Mouse (Mus musculus) midbrain, embryonic 10.5 days (tissue): ENCODE data around the gene Neurl2. TPM values are rescaled to one million over a fixed set of nuclear protein-coding genes. Genes with fewer than 3 reads are reported as not detected.
"Not testable (repeated sequence)": the region's sequence is repeated elsewhere in the genome, so short reads cannot be mapped to it uniquely, and the experiment has no call there.

Experiments
- DNase-seq: peaks from one replicate; pipeline ENCODE4 v3.0.0-alpha.2; 2017; ENCODE audit warnings: low spot score
- H3K27ac ChIP-seq: fragments of 300-500 bp; sonication (generic); replicated peaks from 2 replicates; pipeline ENCODE4 v1.5.1; 2016; ENCODE audit warnings: mild to moderate bottlenecking
- H3K27me3 ChIP-seq: fragments of 300-500 bp; sonication (generic); 2 replicates; pipeline ENCODE4 v1.6.1; 2016; ENCODE audit warnings: low read depth, mild to moderate bottlenecking; ENCODE audit not compliant: poor library complexity, severe bottlenecking
- H3K36me3 ChIP-seq: fragments of 300-500 bp; sonication (generic); 2 replicates; pipeline ENCODE4 v1.6.1; 2016; ENCODE audit warnings: mild to moderate bottlenecking, moderate library complexity
- H3K4me1 ChIP-seq: fragments of 300-500 bp; sonication (generic); 2 replicates; pipeline ENCODE4 v1.6.1; 2016
- H3K4me3 ChIP-seq: fragments of 300-500 bp; sonication (generic); 2 replicates; pipeline ENCODE4 v1.5.1; 2016; ENCODE audit warnings: mild to moderate bottlenecking, moderate library complexity
- H3K9me3 ChIP-seq: fragments of 300-500 bp; sonication (generic); replicated peaks from 2 replicates; pipeline ENCODE4 v1.6.1; 2016; ENCODE audit warnings: mild to moderate bottlenecking
- WGBS: fragments of 180-500 bp; shearing (Covaris S2); methylation state at CpG from one replicate; pipeline ENCODE4 v1.1.7; 2016; 5-methylcytosine and 5-hydroxymethylcytosine counted together
- polyA plus RNA-seq: library from polyadenylated mRNA; unstranded; fragments of >200 nt; fragmentation: Nextera tagmentation; extraction: Ambion mirVana; gene quantifications from 2 replicates; pipeline ENCODE4 v1.2.1, GENCODE M21; 2016

Neurl2 gene
- polyA plus RNA-seq, 1 experiment from 2014 or later, result 3.8 TPM

DNA sequence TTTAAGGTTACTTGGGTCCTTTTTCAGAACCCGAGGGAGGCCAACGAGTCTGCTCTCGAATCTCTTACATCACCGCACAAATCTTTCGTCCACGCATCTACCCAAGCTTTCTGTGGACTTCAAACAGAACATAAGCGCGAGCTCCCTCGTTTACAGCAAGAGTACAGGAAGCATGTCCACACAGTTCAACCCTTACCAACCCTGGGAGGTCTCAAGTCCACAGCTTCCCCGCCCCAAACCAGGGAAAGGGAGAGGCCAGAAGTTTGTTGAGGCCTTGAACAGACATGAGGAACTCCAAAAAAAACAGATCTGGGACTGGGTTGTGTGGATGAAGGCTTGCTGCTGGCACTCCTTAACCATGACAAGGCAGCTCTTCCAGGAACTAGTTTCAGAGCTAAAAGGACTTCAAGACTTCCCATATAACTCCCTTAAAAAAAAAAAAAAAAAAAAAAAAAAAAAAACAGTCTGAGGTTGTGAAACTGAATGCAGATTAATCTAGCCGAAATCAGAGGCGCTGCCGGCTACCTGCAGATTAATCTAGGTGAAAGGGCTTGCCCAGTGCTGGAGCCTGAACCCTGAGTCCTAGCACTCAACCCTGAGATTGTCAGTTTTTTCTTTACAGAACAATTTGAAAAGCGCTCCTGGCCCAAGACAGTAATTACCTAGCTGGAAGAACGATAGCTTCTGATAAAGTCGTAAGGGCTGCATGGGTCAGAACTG lies 29.9 kb downstream of the Neurl2 start:
- Histone ChIP-seq H3K27me3 (no peaks in the 10 kb centered on the region), H3K4me3 (peak overlapping the region; percentile 74), H3K36me3 (peaks cover 44% of the 10 kb centered on the region), H3K4me1 (peaks cover 26% of the 10 kb centered on the region), H3K27ac (no peak overlapping the region), H3K9me3 (no peaks in the 10 kb centered on the region)
- DNase-seq, result no peak
- WGBS, result 95% methylated on average over 16 of the region's 16 CpGs

DNA sequence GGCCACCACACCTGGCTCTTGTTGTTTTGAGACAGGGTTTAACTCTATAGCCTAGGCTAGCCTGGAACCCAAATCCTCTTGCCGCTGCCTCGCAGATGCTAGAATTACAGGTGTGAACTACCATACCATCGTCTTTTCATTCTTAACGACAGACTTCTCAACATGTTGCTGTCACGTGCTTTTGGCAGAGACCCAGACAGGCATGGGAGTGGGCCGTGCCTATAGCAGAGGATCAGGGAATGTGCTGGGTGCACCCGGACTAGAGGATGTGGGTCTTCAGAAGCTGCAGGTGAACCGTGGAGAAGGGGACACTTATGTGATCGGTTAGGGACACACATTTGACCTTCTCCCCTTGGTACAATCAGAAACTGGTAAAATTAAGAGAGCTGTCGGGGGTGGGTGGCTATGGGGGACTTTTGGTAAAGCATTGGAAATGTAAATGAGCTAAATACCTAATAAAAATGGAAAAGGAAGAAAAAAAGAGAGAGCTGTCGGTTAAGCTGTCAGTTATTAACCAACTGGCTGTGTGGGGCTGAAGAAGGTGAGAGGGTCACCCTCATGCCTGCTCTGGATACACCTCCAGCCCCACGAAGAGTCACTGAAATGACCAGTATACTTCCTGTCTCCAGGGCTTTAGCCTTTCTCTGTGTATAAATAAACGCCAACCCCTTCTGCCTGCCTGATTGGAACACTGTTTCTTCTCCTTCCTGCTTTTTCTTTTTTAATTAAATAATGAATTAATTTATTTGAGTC lies 32.8 kb downstream of the Neurl2 start:
- Histone ChIP-seq H3K4me3 (no peak overlapping the region), H3K4me1 (peaks cover 18% of the 10 kb centered on the region), H3K9me3 (no peaks in the 10 kb centered on the region), H3K27ac (no peak overlapping the region), H3K36me3 (peaks cover 71% of the 10 kb centered on the region), H3K27me3 (no peaks in the 10 kb centered on the region)
- WGBS, result 93% methylated on average over 13 of the region's 13 CpGs
- DNase-seq, result no peak

DNA sequence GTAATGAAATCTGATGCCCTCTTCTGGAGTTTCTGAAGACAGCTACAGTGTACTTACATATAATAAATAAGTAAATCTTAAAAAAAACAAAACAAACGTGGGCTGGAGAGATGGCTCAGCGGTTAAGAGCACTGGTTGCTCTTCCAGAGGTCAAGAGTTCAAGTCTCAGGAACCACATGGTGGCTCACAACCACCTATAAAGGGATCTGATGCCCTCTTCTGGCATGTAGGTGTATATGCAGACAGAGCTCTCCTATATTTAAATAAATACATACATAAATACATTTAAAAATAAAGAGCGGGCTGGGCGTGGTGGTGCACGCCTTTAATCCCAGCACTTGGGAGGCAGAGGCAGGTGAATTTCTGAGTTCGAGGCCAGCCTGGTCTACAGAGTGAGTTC lies 34.7 kb downstream of the Neurl2 start:
- H3K9me3 ChIP-seq, H3K27me3 ChIP-seq, H3K4me3 ChIP-seq, H3K4me1 ChIP-seq, DNase-seq, H3K27ac ChIP-seq: not testable (repeated sequence)
- 90% methylated on average over 6 of the region's 6 CpGs for WGBS
- H3K36me3 ChIP-seq, result peaks cover 86% of the 10 kb centered on the region

DNA sequence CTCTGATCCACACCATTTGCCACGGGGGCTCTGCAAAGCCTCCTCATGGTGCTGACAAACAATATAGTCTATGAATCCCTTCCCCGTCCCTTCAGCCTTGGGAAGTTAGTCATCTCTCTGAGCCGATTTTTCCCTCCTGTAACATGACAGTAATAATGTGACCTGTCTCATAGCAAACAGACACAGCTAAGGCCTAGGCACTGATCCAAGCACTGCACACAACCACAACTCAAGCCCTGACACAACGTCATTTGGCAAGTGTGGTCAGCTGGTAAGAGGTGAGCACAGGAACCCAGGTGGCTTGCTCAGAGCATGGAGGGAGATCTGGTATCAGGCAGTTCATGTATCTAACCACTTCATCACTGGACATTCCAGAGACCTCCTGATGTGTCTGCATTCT lies 37.4 kb downstream of the Neurl2 start:
- Histone ChIP-seq H3K4me1 (no peaks in the 10 kb centered on the region), H3K27me3 (no peaks in the 10 kb centered on the region), H3K27ac (no peak overlapping the region), H3K36me3 (peaks cover 93% of the 10 kb centered on the region), H3K4me3 (no peak overlapping the region), H3K9me3 (no peaks in the 10 kb centered on the region)
- no peak for DNase-seq
- 92% methylated on average over 4 of the region's 4 CpGs for WGBS

DNA sequence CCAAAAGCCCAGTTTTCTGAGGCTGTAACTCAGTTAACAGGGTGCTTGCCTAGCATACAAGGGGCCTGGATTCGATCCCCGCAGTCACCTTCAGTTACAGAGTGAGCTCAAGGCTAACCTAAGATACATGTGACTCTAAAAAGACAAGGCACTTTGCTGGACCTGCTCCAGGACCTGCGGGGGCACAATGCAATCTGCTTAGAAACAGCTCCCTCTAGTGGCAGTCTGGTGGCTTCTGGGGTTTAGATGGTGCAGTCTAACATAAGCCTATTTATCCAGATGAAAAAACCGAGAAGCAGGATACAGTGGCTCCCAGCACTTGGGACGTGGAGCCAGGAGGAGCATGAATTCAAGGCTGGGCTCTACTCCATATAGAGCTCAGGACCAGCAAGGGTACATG lies 39.0 kb downstream of the Neurl2 start:
- H3K9me3 ChIP-seq, result no peaks in the 10 kb centered on the region

DNA sequence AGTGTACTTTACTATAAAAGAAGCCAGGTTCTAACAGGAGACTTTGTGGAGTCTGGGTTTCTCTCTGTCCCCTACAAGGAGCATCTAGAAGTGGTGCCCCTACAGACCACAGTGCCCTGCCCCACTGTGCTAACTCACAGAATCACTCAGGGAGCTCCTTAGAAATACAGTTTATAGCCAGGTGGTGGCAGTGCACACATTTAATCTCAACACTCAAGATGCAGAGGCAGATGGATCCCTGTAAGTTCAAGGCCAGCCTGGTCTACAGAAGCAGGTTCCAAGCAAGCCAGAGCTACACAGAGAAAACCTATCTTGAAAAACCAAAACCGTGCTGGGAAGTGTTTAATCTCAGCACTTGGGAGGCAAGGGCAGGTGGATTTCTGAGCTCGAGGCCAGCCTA lies 39.5 kb downstream of the Neurl2 start:
- no peak for DNase-seq
- no peak overlapping the region for H3K4me3 ChIP-seq
- H3K9me3 ChIP-seq, result no peaks in the 10 kb centered on the region
- peaks cover 3% of the 10 kb centered on the region; the same call in 1 of the 2 replicates for H3K4me1 ChIP-seq
- peaks cover 88% of the 10 kb centered on the region for H3K36me3 ChIP-seq
- 86% methylated on average over 2 of the region's 2 CpGs for WGBS
- no peaks in the 10 kb centered on the region for H3K27me3 ChIP-seq
- no peak overlapping the region for H3K27ac ChIP-seq

More for the DNA sequence above, 39.0 kb downstream of the Neurl2 start:
- Histone ChIP-seq H3K27me3 (no peaks in the 10 kb centered on the region), H3K36me3 (peaks cover 89% of the 10 kb centered on the region), H3K4me3 (no peak overlapping the region), H3K27ac (no peak overlapping the region), H3K4me1 (no peaks in the 10 kb centered on the region)
- DNase-seq, result peak; percentile 76
- 42% methylated on average over 5 of the region's 5 CpGs for WGBS

DNA sequence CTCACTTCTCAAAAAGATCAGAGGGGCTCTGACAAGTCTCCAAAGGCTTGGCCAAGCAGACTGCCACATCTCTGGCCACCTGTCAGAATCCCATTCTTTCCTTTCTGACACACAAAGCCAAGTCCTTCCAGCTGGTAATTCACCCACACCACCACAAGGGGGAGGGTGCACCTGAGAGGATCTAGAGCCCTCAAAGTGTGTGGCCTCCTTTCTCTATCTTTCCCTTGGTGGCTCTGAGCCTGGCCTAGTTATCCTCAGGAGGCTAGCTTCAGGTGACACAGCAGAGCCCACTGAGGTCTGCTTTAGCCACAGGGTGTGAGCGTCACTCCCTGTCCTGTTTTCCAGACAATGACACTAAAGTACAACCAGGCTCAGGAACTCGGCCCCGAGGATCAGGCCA lies 40.0 kb downstream of the Neurl2 start:
- Histone ChIP-seq H3K36me3 (peaks cover 88% of the 10 kb centered on the region), H3K27ac (no peak overlapping the region), H3K27me3 (no peaks in the 10 kb centered on the region), H3K4me1 (peaks cover 7% of the 10 kb centered on the region; the same call in 1 of the 2 replicates), H3K4me3 (no peak overlapping the region), H3K9me3 (no peaks in the 10 kb centered on the region)
- WGBS, result 96% methylated on average over 3 of the region's 3 CpGs
- DNase-seq, result peak; percentile 44

DNA sequence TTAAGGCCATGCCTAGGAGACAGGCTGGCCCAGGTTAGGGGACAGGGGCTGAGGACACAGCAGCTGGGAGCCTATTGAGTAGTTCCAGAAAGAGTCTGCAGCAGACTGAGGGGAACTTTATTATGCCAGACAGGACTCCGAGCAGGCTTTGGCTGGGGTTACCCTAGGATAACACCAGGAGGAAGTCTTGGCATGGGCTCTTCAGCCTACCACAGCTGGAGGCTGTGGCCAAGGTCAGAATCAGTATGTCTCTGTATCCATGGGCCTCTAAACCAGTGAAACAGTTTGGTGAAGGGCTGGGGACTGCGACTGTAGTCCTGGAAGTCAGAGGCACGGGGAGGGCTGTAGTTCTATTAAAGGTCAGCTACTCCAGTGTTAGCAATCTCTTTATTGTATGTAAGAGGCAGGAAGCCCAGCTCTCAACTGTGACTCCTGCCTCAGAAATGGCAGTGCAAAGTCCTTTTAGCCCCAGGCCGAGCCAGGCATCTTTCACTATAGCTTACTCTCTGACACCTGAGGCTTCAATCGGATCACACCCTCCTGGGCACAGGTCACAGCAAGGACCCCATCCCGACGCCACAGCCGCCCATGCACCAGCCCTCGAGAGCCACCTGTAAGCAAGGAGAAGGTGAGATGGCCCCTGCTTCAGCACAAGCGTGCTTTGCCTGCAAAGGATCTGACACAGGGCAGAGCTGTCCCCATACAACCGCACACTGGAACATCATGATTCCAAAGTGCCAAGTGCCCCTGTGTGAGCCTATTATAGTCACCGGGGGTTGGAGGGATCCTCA lies 40.7 kb downstream of the Neurl2 start:
- DNase-seq, result no peak
- peaks cover 83% of the 10 kb centered on the region for H3K36me3 ChIP-seq
- WGBS, result 94% methylated on average over 12 of the region's 12 CpGs

DNA sequence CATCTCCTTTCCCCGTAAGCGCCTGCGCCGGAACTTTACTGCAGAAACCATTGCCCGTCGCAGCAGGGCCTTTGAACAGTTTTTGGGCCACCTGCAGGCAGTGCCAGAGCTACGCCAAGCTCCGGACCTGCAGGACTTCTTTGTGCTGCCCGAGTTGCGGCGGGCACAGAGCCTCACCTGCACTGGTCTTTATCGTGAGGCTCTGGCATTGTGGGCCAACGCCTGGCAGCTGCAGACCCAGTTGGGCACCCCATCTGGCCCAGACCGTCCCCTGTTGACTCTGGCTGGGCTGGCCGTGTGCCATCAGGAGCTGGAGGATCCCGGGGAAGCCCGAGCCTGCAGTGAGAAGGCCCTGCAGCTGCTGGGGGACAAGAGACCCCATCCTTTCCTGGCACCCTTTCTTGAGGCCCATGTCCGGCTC lies 41.4 kb downstream of the Neurl2 start:
- WGBS, result 96% methylated on average over 18 of the region's 18 CpGs
- H3K27ac ChIP-seq, result no peak overlapping the region
- H3K4me1 ChIP-seq, result peaks cover 11% of the 10 kb centered on the region
- H3K4me3 ChIP-seq, result no peak overlapping the region
- no peaks in the 10 kb centered on the region for H3K9me3 ChIP-seq
- H3K36me3 ChIP-seq, result peaks cover 77% of the 10 kb centered on the region
- no peak for DNase-seq
- peaks cover 4% of the 10 kb centered on the region; the same call in 1 of the 2 replicates for H3K27me3 ChIP-seq

More for the DNA sequence above, 40.7 kb downstream of the Neurl2 start:
- no peaks in the 10 kb centered on the region for H3K9me3 ChIP-seq
- no peak overlapping the region for H3K4me3 ChIP-seq
- no peaks in the 10 kb centered on the region for H3K27me3 ChIP-seq
- peaks cover 8% of the 10 kb centered on the region; the same call in 1 of the 2 replicates for H3K4me1 ChIP-seq
- no peak overlapping the region for H3K27ac ChIP-seq

DNA sequence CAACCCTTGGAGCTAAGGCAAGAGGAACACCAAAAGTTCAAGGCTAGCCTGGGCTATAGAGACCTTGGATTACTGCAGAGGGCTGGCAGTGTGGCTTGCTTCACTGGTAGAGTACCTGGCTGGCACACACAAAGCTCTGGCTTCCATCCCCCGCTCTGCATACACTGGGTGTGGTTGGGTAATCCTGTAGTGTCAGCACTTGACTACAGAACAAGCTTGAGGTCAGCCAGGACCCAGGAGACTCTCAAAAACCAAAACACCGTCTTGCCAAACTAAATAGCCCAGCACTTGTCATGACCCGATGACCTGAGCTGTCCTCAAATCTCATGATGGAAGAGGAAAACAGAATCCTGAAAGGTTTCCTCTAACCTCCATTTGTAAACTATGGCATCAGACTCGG lies 42.8 kb downstream of the Neurl2 start:
- Histone ChIP-seq H3K27ac (no peak overlapping the region), H3K36me3 (peaks cover 63% of the 10 kb centered on the region), H3K4me3 (no peak overlapping the region), H3K4me1 (peaks cover 24% of the 10 kb centered on the region), H3K9me3 (no peaks in the 10 kb centered on the region), H3K27me3 (peaks cover 8% of the 10 kb centered on the region; the same call in 1 of the 2 replicates)
- no peak for DNase-seq
- 83% methylated on average over 4 of the region's 4 CpGs for WGBS

DNA sequence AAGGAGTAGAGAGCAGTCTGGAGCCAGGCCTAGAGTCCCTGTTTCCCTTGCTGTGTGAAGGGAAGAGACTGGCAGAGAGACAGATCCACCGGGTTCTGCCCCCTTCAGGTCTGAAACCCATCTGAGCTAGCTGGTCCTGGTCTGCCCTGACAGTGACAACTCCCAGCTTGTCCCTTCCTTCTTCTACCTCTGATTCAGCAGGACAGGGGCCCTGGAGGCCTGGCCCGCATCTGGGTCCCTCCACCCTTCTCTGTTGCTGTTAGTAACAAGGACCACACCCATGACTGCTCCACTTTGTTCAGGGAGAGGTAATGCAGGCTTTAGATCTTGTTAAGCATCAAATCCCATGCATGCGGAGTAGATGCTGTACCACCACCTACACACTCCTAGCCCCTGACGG lies 44.8 kb downstream of the Neurl2 start:
- 66% methylated on average over 4 of the region's 4 CpGs for WGBS
- H3K27ac ChIP-seq, result no peak overlapping the region
- DNase-seq, result no peak

DNA sequence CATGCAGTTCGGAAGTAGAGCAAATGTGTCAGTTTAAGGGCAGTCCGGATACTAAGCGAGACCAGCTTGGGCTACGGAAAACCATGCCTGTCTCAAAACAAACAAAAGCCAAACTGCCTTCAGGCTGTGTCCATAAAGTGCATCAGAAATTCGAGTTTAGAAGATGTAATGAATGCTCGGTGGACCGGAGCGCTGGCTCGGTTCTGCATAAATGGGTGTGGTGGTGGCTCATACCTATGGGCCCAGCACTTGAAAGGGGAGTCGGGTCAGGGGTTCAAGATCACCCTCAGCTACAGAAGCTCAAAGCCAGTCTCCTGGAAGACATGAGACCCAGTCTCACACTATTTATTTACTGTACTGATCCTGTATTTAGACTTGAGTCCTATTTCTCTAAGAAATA lies 45.5 kb downstream of the Neurl2 start:
- Histone ChIP-seq H3K4me3 (no peak overlapping the region), H3K9me3 (no peaks in the 10 kb centered on the region), H3K27ac (no peak overlapping the region), H3K36me3 (peaks cover 41% of the 10 kb centered on the region), H3K4me1 (peaks cover 34% of the 10 kb centered on the region), H3K27me3 (peaks cover 13% of the 10 kb centered on the region; the same call in 1 of the 2 replicates)
- no peak for DNase-seq
- WGBS, result 85% methylated on average over 10 of the region's 10 CpGs

More for the DNA sequence above, 44.8 kb downstream of the Neurl2 start:
- Histone ChIP-seq H3K9me3 (no peaks in the 10 kb centered on the region), H3K36me3 (peaks cover 47% of the 10 kb centered on the region), H3K27me3 (peaks cover 13% of the 10 kb centered on the region; the same call in 1 of the 2 replicates), H3K4me3 (no peak overlapping the region), H3K4me1 (peaks cover 34% of the 10 kb centered on the region)
